Mouse (Mus musculus) ES-CJ7 (cell line): ENCODE measurements at regions not wholly inside any gene's neighbourhood (a gene's known extent, or its start where the extent isn't known, plus 50 kb on each side); places are given as distances from the start of the nearest gene placed in this dataset.

ENCODE experiments used
- DNase-seq: peaks from one replicate; pipeline ENCODE4 v3.0.0; 2011; ENCODE audit warnings: low read depth, low spot score

DNA sequence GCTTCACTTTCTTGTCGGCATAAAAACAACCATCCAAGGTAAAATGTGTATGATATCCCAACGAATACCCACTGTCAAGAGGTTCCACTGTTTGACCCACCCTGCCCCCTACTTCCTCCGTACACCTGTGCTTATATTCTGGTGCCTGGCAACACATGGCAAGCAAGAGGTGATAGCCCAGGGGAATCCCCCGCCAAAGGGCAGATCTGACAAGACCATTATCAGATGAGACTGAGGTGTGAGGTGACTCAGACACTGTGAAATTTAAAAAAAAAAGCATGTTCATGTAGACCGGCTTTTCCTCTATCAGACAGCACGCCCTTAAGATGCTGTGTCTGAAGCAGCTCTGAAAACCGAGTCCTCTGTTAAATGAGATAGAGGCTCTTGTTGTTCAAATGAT lies 89.4 kb upstream of the Bach2 start:
- no peak for DNase-seq

DNA sequence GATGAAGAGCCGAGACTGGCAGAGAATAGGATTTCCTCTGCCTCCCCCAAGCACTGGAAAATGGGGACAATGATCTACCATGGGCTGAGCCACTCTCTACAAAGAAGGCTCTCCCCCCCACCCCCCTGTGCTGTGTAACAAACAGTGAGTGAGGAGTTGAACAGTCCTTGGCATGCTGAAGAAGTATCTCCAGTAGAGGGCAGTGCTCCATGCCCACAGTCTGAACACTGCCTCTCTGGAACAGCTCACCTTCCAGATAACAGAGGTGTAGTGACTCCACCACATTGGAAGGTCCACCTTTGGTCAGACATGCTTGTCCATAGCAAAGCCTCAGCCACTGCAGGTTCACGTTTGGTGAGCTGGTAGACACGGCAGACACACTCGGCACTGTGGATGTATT lies 85.2 kb upstream of the Bach2 start:
- peak; percentile 56 for DNase-seq

DNA sequence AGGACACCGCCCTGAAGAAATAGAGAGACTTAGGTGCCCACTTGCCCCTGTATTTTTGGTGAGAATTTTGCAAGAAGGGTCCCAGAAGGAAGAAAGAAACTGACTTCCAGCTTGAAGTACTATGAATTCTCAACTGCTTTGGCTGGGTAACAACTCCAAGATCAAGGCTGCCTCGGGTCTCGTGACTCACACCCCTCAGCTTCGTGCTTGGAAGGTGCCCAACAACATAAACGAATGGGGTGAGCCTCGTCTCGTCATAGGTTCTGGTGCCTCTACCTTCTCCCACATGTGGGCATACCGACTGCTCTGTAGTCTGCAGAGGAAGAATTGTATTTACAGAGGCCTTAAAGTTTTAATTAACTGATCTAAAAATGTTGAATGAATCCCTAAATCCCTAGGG lies 81.6 kb upstream of the Bach2 start:
- DNase-seq, result no peak

DNA sequence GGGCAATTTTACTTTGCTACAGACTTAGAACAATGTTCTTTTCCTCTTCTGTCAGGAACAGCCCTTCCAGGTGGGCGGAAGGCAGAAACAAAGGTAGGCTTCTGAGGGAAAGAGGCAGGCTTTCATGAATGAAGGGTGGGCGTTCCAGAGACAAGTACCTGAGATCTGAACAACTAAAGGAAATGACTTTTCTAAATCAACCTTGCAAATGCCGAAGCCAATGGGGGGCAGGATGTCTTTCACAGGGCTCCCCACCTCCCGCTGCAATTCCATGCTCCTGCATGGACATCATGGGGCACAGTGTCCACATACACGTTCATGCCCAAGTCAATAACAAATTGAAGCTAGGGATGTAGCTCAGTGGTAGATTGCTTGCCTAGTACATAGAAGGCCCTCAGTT lies 80.2 kb upstream of the Bach2 start:
- DNase-seq, result peak; percentile 66

DNA sequence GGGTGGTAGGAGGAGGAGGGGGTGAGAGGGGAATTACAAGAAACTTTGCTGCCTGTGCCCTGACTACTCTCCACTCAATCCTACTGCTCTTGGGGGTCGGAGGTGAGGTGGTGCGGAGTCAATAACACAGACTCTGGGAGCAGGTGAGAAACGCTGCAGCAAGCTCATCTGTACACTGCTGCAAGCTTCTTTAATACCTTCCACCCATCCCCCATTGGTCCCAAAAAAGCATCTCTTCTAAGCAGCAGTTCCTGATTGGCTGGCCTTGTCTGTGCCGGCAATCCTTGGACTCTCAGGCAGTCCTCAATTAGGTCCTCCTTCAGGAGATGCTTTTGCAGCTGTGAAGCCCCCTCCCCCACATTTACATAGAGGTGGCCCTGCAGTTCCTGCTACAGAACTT lies 79.7 kb upstream of the Bach2 start:
- DNase-seq, result peak; percentile 53

DNA sequence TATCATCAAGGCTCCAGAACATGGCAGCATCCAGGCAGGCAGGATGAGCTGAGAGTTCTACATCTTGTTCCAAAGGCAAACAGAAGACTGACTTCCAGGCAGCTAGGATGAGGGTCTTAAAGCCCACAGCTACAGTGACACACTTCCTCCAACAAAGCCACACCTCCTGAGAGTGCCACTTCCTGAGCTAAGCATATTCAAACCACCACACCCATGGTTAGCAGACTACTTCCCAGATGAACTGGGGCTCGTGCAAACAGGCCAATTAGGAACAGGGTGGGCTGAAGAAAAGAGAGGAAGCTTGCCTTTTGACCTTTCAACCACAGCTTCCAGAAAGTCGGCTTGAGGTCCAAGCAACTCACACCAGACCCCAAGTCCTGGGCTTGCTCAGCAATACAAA lies 77.8 kb upstream of the Bach2 start:
- peak; percentile 85 for DNase-seq

DNA sequence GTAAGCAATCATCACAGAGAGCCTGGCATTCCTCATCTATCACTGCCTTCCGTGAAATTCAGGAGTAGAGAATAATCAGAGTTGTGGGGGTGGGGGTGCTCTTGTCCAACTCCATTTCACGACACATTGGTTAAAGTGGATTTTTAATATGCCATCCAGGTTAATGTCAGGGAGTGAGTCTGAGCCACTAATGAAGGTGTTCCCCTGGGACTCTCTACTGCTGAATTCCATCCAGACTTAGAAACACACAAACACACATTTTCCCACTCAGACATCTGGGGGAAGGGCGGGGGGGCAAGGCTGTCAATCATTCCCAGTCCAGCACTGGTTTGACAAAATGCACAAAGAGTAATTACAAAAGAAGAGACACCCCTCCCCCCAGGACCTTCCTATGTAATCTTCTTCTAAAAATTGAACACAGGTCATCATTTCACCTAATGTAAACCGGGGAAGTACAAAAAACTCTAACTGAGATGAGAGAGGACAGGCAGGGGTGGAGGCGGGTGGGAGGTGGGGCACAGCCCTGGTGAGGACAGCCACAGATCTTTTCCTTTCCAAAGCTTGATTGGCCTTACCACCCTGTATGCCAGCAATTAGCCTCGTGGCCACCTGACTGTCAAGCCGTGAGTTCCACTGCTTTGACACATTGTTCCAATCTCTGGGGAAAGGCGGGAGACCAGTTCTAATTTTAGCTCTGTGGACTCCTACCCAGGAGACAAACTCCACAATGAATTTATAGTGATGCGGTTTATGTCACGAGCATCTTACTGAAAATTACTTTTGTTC lies 76.5 kb upstream of the Bach2 start:
- DNase-seq, result no peak

DNA sequence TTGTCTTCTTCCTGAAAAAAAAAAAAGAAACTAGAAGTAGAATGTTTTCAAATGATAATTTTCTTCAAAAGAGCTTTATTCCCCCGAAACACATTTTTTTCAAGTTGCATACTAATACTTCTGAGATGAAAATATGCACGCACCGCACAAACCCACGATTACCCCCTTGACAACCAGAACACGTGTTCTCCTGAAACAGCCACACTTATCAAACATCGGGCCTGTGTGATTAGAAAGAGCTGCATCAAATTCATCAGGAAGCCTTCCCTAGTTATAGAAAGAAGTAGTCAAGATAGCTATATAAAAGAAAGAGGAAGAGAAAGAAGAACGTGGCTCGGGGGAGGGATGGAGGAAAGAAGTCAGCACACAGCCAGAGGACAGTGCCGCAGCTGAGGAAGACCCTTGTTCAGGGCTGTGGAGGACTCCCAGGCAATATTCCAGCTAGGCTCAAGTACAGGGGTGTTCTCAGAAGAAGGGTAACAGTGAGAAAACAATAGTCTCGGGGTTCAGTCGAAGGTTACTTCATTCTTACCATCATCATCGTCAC lies 75.8 kb upstream of the Bach2 start:
- no peak for DNase-seq

DNA sequence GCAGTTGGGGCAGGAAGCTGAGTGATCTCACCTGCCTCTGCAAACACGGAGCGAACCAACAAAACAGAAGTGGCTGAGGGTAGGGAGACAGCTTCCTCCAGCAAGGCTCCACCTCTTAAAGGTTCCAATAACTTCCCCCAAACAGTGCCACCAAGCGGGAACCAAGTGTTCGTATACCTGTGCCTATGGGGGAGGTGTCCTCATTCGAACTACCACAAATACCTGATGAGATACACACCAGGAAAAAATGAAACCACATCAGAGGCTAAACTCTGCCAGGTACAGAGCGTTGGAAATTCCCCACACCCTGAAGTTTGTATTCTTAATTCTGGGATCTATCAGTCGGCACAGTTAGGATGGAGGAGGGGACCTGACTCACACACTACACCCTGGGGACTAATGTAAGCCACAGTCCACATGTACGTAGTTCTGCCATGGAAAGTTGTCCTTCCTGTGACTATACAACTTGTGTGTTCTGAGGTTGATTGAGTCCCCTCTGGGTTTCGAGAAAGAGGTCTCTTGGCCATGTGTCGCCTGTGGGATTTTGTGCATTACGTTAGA lies 74.4 kb upstream of the Bach2 start:
- no peak for DNase-seq

DNA sequence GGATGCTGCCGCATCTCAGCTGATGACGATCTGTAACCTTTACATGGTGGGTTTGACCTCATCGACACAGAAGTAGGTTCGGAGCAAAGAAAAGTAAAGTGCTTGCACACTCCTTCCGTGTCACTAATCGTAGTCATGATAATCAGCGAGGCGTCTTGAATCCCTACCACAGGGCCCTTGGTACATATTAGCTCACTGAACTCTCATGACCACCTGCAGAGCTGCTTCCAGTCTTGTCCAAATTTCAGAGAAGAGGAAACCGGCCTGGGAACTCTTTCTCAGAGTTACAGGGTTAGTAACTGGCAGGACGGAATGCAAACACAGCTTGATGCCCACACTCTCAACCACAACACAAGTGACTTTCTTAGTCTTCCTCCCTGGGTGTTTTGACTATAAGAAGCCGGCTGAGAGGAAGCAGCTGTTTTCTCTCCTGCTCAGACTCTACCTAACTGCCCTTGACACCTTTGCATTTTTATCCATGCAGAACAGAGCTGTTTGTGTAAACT lies 73.8 kb upstream of the Bach2 start:
- no peak for DNase-seq

DNA sequence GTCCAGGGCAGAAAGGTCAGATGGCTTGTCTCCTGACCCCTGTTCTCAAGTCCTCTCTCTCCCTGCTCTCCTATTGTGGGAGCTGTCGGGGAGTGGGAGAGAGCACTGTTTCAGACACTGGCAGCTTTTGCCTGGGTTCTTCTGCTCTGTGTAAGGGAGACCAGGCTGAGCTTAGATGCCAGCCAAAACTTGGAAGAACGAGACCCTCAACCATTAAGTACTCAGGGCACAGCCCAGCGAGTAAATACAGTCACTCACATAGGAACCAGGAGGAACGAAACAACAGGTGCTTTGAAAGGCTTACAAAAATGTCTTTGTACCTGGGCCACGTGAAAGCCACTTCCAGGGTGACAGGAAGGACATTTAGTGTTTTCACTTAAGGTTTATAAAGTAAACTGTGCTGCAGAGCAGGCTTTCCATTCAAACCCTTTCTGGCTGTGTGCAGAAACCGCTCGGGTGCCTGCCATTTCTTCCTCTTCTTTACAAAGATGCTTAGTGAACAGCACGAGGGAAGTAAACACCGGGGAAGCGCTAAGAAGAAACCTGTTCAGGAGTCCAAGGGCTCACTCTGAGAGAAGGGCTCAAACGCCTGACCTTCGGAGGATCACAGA lies 72.6 kb upstream of the Bach2 start:
- DNase-seq, result no peak

DNA sequence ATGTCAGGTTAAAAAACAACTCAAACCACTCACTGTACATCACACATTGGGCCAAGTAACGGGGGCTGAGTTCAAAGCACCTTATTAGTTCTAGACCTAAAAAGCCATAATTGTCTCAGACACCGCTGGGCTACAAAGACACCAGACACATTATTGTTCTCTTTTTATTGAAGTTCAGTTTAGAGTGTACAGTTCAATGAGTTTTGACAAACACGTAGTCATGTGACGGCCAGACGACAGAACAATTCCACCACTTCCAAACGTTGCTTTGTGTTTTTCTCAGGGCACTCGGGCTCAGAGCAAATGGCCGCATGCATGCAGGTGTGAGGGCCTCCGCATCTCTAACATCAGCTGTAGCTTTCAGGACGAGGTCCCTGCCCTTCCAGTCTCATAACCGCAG lies 71.5 kb upstream of the Bach2 start:
- DNase-seq, result no peak

DNA sequence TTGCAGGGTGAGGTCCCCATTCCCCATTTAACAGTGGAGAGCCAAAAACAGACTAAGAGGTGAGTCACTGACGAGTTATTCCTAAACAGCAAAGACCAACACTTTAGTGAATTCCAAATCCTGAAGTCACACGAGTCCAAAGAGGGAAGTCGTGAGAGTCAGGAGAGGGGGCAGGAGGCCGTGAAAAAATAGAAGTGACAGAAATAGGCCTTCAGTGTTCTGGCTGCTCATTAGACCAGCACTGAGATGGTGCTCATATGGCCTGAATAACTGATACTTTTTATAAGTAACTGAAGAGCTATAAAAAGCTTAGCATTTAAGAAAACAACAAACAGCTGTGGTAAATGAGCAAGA lies 68.5 kb upstream of the Bach2 start:
- DNase-seq, result no peak

DNA sequence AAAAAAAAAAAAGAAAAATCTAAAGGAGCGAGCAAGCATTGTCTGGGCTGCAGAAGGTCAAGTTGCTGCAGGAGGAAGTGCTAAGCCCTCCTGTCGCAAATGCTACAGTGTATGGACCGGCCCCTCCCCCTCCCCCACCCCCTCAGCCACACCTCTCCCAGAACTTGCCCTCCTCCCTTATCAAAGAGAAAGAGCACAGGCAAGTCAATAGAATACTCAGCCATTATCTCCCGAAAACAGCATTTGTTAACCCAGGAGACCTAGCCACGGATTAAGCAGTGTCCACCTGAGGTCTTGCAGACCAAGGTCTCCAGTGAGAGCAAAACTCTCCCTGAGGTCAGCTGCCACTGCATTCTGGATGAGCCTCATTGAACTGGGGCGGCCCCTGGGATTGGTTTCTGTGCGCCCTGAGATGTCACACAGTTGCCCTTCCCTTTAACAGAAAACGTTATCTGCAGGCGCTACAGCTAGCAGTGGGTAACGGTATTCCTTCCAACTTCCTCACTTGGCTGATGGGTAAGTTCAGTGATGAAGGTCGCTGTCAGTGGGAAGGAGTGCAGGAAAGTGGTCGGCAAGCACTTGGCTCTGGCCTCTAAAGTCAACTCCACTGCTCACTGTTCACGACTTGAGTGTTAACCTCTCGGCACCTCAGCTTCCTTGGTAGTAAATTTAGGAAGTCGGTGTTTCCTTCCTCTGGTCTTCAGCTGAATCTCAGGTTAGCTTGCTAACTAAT lies 68.0 kb upstream of the Bach2 start:
- no peak for DNase-seq

DNA sequence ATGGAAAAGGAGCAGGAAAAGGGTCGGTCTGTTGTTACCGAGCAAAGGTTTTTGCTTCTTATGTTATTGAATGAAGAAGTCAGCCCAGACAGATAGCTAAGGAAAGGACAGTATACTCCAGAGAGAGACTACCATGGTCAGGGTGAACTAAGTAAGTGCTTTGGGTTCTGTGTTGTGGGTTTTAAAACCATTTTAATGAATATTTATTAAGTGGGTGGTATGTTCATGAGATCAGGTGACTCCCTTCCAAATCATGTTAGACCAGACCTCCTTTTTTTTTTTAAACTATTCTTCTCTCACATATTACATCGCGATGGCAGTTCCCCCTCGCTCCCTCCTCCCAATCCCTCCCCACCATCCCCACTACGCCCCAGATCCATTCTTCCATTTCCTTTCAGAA lies 67.3 kb upstream of the Bach2 start:
- no peak for DNase-seq

DNA sequence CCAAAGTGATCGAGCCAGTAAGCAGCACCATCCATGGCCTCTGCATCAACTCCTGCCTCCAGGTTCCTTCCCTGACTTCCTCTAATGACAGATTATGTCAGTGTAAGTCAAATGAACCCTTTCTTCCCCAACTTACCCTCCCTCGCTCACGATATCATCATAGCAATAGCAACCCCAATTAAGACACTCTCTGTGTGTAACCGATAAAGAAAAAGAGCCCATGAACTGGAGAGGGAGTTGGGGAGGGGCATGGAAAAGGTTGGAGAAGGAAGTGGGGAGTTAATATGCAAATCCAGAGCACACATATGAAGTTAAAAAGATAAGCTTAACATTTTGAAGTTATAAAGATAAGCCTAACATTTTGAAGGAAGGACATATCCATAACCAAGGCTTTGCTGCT lies 65.6 kb upstream of the Bach2 start:
- DNase-seq, result no peak

DNA sequence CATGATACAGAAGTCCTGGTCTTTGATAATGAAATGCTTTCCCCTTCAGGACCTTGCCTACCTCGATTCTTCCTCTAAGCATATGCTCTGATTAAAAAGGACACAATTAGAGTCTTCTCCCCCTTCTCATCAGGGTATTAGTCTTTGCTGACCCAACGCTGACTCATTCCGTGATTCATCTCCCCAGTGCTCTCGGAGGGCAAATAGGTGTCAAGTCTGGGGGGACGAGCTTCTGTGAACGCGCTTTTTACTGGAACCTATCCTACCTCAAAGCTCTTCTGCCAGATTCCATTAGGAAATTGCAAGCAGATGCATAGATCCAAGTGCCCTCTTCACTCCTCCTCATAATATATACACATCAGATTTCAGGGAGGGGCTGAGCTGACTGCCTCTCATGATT lies 63.8 kb upstream of the Bach2 start:
- no peak for DNase-seq

DNA sequence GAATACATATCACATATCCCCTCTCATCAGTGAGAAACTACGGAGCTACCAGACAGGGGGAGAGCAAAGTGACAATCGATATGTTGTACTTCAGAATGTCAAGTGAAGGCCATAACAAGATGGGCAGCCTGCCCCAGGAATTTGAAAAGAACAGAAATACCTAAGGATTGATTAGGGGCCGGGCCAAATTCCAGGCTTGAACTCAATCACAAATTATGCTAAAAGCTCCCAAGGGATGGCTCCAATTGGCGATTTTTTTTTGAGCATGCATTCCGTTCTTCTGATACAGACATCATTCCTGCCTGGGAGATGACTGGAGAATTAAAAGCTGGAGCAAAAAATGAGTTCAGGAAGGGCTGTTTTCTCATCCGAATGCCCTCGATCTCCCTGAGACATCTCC lies 63.4 kb upstream of the Bach2 start:
- no peak for DNase-seq

DNA sequence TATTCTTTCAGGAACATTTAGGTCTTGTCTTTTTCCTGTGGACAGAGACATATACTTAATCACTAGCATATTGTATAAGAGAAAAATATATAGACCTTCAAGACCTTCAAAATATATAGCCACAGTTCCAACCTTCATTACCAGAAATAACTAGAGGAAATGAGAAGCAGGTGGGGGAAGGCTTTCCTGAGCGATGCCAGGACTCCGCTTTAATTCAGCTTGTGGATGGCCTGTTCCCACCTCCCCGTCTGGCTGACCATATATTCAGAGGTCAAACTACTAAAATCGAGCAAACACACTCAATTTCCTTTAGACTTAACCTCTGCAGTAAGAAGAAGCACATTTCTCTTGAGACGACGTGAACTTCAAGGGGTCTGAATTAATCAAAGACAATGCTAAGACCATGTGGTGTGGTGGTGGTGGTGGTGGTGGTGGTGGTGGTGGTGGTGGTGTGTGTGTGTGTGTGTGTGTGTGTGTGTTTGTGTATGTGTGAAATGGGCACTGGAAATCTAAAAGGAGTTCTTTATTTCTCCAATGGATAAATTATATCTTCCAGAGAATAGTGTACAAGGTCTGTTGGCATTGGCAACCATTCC lies 62.7 kb upstream of the Bach2 start:
- peak; percentile 19 for DNase-seq

DNA sequence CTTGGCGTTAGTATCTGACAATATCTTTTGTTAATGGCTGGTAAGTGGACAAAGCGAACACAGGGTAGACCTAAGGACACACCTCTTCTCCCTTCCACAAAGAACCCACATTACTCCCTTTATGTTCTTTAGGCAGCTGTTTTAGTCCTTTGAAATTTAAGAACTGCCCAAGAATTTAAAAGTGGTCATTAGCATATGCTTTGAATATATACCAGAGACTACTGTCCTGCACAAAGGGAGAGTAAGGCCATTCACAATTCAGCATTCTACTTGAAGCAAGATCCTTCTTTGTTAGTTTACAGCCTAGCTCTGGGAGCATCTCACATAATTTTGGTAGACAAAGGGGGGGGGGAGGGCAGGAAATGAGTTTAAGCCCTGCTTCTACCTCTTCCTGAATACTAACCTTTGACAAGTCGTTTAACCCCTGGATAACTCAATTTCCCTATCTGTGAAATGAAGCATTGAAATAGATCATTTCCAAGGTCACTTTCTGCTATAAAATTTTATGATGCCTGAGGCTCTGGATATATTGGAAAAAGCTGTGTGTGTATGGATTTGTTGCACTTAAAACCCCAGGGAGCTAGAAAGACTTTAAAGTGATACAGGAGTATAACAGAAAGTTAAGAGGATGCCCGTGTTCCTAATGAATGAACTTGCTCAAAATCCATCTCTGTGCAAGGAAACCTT lies 62.0 kb upstream of the Bach2 start:
- peak; percentile 89 for DNase-seq

DNA sequence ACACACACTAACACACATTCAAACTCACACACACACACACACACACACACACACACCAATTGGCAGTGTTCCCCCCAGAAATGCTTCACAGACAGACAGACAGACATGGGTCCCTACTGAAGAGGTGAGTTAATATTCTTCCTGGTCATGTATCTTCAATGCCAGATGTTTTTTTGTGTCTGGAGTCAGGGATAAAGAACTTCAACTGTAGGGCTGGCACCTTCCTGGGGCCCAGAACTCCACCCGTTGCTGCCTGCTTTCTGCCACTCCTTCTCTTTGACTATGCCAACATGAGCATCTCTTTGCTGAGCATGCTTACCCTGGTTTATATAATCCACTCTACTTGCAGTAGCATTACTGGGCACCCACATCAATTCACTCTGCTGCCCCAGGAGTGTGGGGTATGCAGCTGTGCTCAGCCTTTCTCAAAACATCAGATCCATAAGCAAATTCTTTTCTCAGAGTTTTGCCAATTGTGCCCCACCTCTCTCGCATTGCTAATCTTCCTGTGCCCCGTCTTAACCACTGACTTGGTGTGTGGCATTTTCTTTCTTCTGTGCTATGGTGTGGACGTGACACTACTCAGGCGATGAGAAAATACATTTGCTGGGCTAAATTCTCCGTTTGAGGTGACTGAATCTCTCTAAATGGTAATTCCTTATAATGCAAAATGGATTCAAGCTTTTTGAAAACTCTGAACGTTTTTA lies 60.5 kb upstream of the Bach2 start:
- DNase-seq, result no peak
